Mouse (Mus musculus): ENCODE data around the gene Hoxb5.

DNA sequence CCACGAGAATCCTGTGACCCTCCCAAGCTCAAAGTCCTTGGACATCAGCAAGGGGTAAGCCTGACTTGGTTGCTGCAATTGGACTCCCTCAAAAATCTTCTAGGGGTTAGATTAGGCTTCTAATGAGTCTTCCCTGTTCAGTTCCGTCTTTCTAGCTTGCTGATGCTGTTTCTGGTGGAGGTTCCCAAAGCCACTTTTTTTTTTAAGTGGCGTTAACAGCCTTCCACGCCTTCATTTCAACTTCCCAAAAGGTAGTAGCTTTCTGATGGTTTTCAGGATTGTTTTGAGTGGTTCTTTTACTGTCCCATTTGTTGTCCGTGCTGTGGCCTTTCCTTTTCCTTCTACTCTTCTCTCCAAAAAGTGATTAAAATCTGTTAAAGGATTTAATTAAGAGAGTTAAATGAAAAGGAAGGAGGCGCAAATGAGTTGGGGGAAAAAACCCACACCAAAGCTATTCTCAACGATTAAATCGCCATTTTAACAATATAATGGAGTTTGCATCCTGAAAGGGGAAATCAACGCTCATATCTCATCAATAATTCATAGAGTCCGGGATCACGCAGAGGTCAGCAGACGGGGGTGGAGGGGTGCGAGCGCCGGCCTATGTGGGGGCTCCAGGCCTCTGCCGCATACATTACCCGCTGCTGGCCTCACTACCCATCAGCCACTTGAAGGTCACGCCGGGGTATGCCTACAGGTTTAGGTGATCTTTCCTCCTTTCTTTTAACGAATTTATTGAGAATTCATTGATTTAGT, 7.2 kb downstream of the Hoxb5 start:
- no peak for TF ChIP-seq POLR2A (IDR thresholded peaks at IDR 0.05; ENCODE audit: extremely low read depth, insufficient read depth, low read length)
- no peak for TF ChIP-seq CTCF (IDR thresholded peaks at IDR 0.05; ENCODE audit: low read depth, low read length)
